Mouse (Mus musculus) kidney, embryonic 14.5 days (tissue): ENCODE data around the gene Ifi202b. TPM values are rescaled to one million over a fixed set of nuclear protein-coding genes. Genes with fewer than 3 reads are reported as not detected.
"Not testable (repeated sequence)": the region's sequence is repeated elsewhere in the genome, so short reads cannot be mapped to it uniquely, and the experiment has no call there.

ENCODE experiments used
- ATAC-seq: fragments of 200-750 bp; cut with Nextera tagmentation; 2 replicates; pipeline ENCODE4 v1.8.0; 2017; ENCODE audit warnings: moderate number of reproducible peaks, mild to moderate bottlenecking, moderate TSS enrichment, moderate library complexity; ENCODE audit not compliant: low FRiP score, low TSS enrichment
- H3K27ac ChIP-seq: fragments of 300-500 bp; sonication (generic); 2 replicates; pipeline ENCODE4 v1.5.1; 2014; ENCODE audit warnings: low read depth, mild to moderate bottlenecking, low read length, moderate library complexity, mixed read lengths
- H3K27me3 ChIP-seq: fragments of 300-500 bp; sonication (generic); 2 replicates; pipeline ENCODE4 v1.6.1; 2014; ENCODE audit warnings: mild to moderate bottlenecking, low read length; ENCODE audit not compliant: control insufficient read depth, insufficient read depth
- H3K36me3 ChIP-seq: fragments of 300-500 bp; sonication (generic); 2 replicates; pipeline ENCODE4 v1.6.1; 2014; ENCODE audit warnings: low read length, mixed read lengths; ENCODE audit not compliant: control insufficient read depth, insufficient read depth
- H3K4me1 ChIP-seq: fragments of 300-500 bp; sonication (generic); 2 replicates; pipeline ENCODE4 v1.6.1; 2014; ENCODE audit warnings: low read length, mixed read lengths; ENCODE audit not compliant: control insufficient read depth, insufficient read depth
- H3K4me2 ChIP-seq: fragments of 300-500 bp; sonication (generic); replicated peaks from 2 replicates; pipeline ENCODE4 v1.6.1; 2014; ENCODE audit warnings: low read depth, mild to moderate bottlenecking, low read length
- H3K4me3 ChIP-seq: fragments of 300-500 bp; sonication (generic); 2 replicates; pipeline ENCODE4 v1.5.1; 2014; ENCODE audit warnings: mild to moderate bottlenecking, low read length
- H3K9ac ChIP-seq: fragments of 300-500 bp; sonication (generic); 2 replicates; pipeline ENCODE4 v1.6.1; 2014; ENCODE audit warnings: low read depth, mild to moderate bottlenecking, low read length, moderate library complexity
- H3K9me3 ChIP-seq: fragments of 300-500 bp; sonication (generic); 2 replicates; pipeline ENCODE4 v1.6.1; 2016; ENCODE audit warnings: low read length; ENCODE audit not compliant: control insufficient read depth
- WGBS: fragments of 180-500 bp; shearing (Covaris S2); extraction: QIAGEN DNeasy Blood & Tissue Kit; methylation state at CpG from one replicate; pipeline ENCODE4 v1.1.7; 2014; 5-methylcytosine and 5-hydroxymethylcytosine counted together
- polyA plus RNA-seq: library from polyadenylated mRNA; unstranded; fragments of >200 nt; fragmentation: Nextera tagmentation; extraction: Ambion mirVana; gene quantifications from 2 replicates; pipeline ENCODE4 v1.2.1, GENCODE M21; 2014

Ifi202b gene
- polyA plus RNA-seq, 1 experiment from 2014 or later: not detected

- Histone ChIP-seq H3K27me3 (no peaks in the 10 kb centered on the region), H3K9ac (no peak overlapping the region), H3K4me1 (no peaks in the 10 kb centered on the region), H3K4me2 (no peak overlapping the region), H3K4me3 (no peak overlapping the region), H3K27ac (no peak overlapping the region), H3K9me3 (no peaks in the 10 kb centered on the region), H3K36me3 (no peaks in the 10 kb centered on the region)
- ATAC-seq: no peak
- 83% methylated on average over 2 of the region's 2 CpGs for WGBS
Observed at GRCm38 (mm10) chr1:173914559-173914958, 68.0 kb downstream of the Ifi202b start.

- not testable (repeated sequence) for H3K36me3 ChIP-seq, H3K4me2 ChIP-seq, H3K4me3 ChIP-seq, ATAC-seq, H3K27me3 ChIP-seq, H3K4me1 ChIP-seq, H3K9me3 ChIP-seq, H3K27ac ChIP-seq, H3K9ac ChIP-seq
Observed at GRCm38 (mm10) chr1:173913256-173913791, 69.2 kb downstream of the Ifi202b start.

Other genes starting within 250 kb of the Ifi202b start
- 0.34 and 1.2 TPM in 2 replicates for gene Ifi207, start 241.0 kb downstream of the Ifi202b start, polyA plus RNA-seq
- gene Ifi204, start 215.8 kb downstream of the Ifi202b start, polyA plus RNA-seq: 0.93 and 1.7 TPM in 2 replicates
- 0.34 and 0.79 TPM in 2 replicates for gene Ifi211, start 69.7 kb downstream of the Ifi202b start, polyA plus RNA-seq
- gene Mndal, start 40.3 kb downstream of the Ifi202b start, polyA plus RNA-seq: 1.7 and 1.8 TPM in 2 replicates
- 0.91 and 1.8 TPM in 2 replicates for gene Ifi203, start 40.1 kb downstream of the Ifi202b start, polyA plus RNA-seq
- gene Ifi205, start 49.1 kb upstream of the Ifi202b start, polyA plus RNA-seq: not detected in 2 replicates
- gene Olfr433, start 58.0 kb upstream of the Ifi202b start, polyA plus RNA-seq: 0.23 TPM in 1 of 2 replicates, not detected in the other
- gene Olfr432, start 66.5 kb upstream of the Ifi202b start, polyA plus RNA-seq: not detected in 2 replicates
- not detected in 2 replicates for gene Olfr430, start 83.9 kb upstream of the Ifi202b start, polyA plus RNA-seq
- gene Olfr429, start 101.6 kb upstream of the Ifi202b start, polyA plus RNA-seq: not detected in 2 replicates
- gene Olfr427, start 114.1 kb upstream of the Ifi202b start, polyA plus RNA-seq: not detected in 2 replicates
- gene Olfr231, start 138.4 kb upstream of the Ifi202b start, polyA plus RNA-seq: not detected in 2 replicates
- gene Olfr424, start 148.8 kb upstream of the Ifi202b start, polyA plus RNA-seq: not detected in 2 replicates
- not detected in 2 replicates for gene Olfr420, start 172.9 kb upstream of the Ifi202b start, polyA plus RNA-seq
- gene Spta1, start 190.0 kb upstream of the Ifi202b start, polyA plus RNA-seq: 0.19 and 0.39 TPM in 2 replicates